Mouse (Mus musculus) heart, postnatal 0 days (tissue): ENCODE data around the gene Nr2c1. TPM values are rescaled to one million over a fixed set of nuclear protein-coding genes. Genes with fewer than 3 reads are reported as not detected.

ENCODE experiments used
- ATAC-seq: fragments of 200-750 bp; cut with Nextera tagmentation; 2 replicates; pipeline ENCODE4 v1.8.0; 2017; ENCODE audit warnings: low read depth, moderate number of reproducible peaks, moderate library complexity; ENCODE audit not compliant: insufficient read depth
- DNase-seq: peaks from one replicate; pipeline ENCODE4 v3.0.0-alpha.2; 2016; ENCODE audit warnings: low spot score
- H3K27ac ChIP-seq: fragments of 300-500 bp; sonication (generic); 2 replicates; pipeline ENCODE4 v1.5.1; 2014; ENCODE audit warnings: low read depth, mild to moderate bottlenecking
- H3K27me3 ChIP-seq: fragments of 300-500 bp; sonication (generic); 2 replicates; pipeline ENCODE4 v1.6.1; 2014; ENCODE audit warnings: low read length, mixed read lengths; ENCODE audit not compliant: control insufficient read depth, insufficient read depth
- H3K36me3 ChIP-seq: fragments of 300-500 bp; sonication (generic); replicated peaks from 2 replicates; pipeline ENCODE4 v1.6.1; 2014; ENCODE audit warnings: low read length, mixed read lengths; ENCODE audit not compliant: control insufficient read depth, insufficient read depth
- H3K4me1 ChIP-seq: fragments of 300-500 bp; sonication (generic); 2 replicates; pipeline ENCODE4 v1.6.1; 2014; ENCODE audit warnings: antibody characterized with exemption; ENCODE audit not compliant: control insufficient read depth, insufficient read depth
- H3K4me2 ChIP-seq: fragments of 300-500 bp; sonication (generic); 2 replicates; pipeline ENCODE4 v1.6.1; 2014; ENCODE audit warnings: low read depth, mild to moderate bottlenecking, low read length, moderate library complexity
- H3K4me3 ChIP-seq: fragments of 300-500 bp; sonication (generic); 2 replicates; pipeline ENCODE4 v1.5.1; 2014; ENCODE audit warnings: low read depth, low read length
- H3K9ac ChIP-seq: fragments of 300-500 bp; sonication (generic); replicated peaks from 2 replicates; pipeline ENCODE4 v1.6.1; 2014; ENCODE audit warnings: low read depth, low read length, mixed read lengths
- H3K9me3 ChIP-seq: fragments of 300-500 bp; sonication (generic); replicated peaks from 2 replicates; pipeline ENCODE4 v1.6.1; 2016; ENCODE audit warnings: low read length; ENCODE audit not compliant: control insufficient read depth
- CTCF ChIP-seq: IDR thresholded peaks from 2 replicates; pipeline ENCODE4 v1.5.1; 2016; ENCODE audit warnings: antibody characterized with exemption, control low read depth, low read depth
- EP300 ChIP-seq: IDR thresholded peaks from 2 replicates; pipeline ENCODE4 v1.6.1; 2016; ENCODE audit warnings: antibody characterized with exemption, low read depth
- WGBS: fragments of 180-500 bp; shearing (Covaris S2); extraction: QIAGEN DNeasy Blood & Tissue Kit; methylation state at CpG from one replicate; pipeline ENCODE4 v1.1.7; 2014; 5-methylcytosine and 5-hydroxymethylcytosine counted together
- polyA plus RNA-seq: library from polyadenylated mRNA; unstranded; fragments of >200 nt; fragmentation: Nextera tagmentation; extraction: Ambion mirVana; gene quantifications from 2 replicates; pipeline ENCODE4 v1.2.1, GENCODE M21; 2015
- total RNA-seq: library from RNA; depleted of rRNA; stranded (reverse); fragments of >200 nt; gene quantifications from 2 replicates; pipeline ENCODE4 v1.2.3, GENCODE M21; 2014; ENCODE audit warnings: low replicate concordance

Gene Nr2c1
- total and polyA plus RNA-seq, 2 experiments from 2014 or later = 4.8 to 5.2 TPM

GRCm38 (mm10) chr10:94158962-94159361 lies 11.1 kb downstream of the Nr2c1 start:
- DNase-seq = no peak
- no peak for ATAC-seq
- no peak for TF ChIP-seq EP300
- Histone ChIP-seq H3K4me3 (no peak overlapping the region), H3K27ac (no peak overlapping the region), H3K9me3 (no peaks in the 10 kb centered on the region), H3K4me2 (no peak overlapping the region), H3K9ac (no peak overlapping the region), H3K27me3 (no peaks in the 10 kb centered on the region), H3K4me1 (no peaks in the 10 kb centered on the region), H3K36me3 (peaks cover 42% of the 10 kb centered on the region)
- WGBS = 79% methylated on average over 6 of the region's 6 CpGs

DNA sequence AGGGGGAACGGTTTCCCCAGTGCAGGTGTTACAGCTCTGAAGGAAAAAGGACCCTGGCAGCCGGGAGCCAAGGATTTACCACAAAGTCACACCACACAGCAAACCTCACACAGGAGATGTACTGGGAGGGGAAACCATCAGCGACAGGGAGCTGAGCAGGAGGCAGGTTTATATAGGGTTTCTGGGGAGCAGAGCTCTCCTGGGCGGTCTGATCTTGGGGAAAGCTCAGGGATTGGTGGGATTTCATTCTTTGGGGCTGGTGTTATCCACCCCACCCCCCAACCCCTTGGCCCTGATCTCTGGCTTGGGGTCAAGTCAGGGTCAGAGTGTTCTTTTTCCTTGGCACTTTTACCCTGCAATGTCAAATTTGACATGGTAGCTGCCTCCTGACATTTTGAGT lies 11.6 kb downstream of the Nr2c1 start:
- no peaks in the 10 kb centered on the region for H3K4me1 ChIP-seq
- 86% methylated on average over 4 of the region's 4 CpGs for WGBS
- no peak for ATAC-seq
- TF ChIP-seq EP300 = no peak
- no peak for TF ChIP-seq CTCF
- peaks cover 46% of the 10 kb centered on the region for H3K36me3 ChIP-seq
- H3K9ac ChIP-seq = no peak overlapping the region
- no peak for DNase-seq
- no peaks in the 10 kb centered on the region for H3K9me3 ChIP-seq
- no peaks in the 10 kb centered on the region for H3K27me3 ChIP-seq
- no peak overlapping the region for H3K27ac ChIP-seq
- H3K4me2 ChIP-seq = no peak overlapping the region
- no peak overlapping the region for H3K4me3 ChIP-seq

GRCm38 (mm10) chr10:94161051-94161765 lies 13.4 kb downstream of the Nr2c1 start:
- ATAC-seq (no peak), DNase-seq (no peak)
- H3K4me2 ChIP-seq = no peak overlapping the region
- no peak overlapping the region for H3K9ac ChIP-seq
- H3K36me3 ChIP-seq = peaks cover 55% of the 10 kb centered on the region
- H3K27ac ChIP-seq = no peak overlapping the region
- no peak overlapping the region for H3K4me3 ChIP-seq
- no peaks in the 10 kb centered on the region for H3K9me3 ChIP-seq
- TF ChIP-seq CTCF (no peak), EP300 (no peak)
- WGBS = 70% methylated on average over 5 of the region's 5 CpGs
- H3K27me3 ChIP-seq = no peaks in the 10 kb centered on the region
- no peaks in the 10 kb centered on the region for H3K4me1 ChIP-seq

DNA sequence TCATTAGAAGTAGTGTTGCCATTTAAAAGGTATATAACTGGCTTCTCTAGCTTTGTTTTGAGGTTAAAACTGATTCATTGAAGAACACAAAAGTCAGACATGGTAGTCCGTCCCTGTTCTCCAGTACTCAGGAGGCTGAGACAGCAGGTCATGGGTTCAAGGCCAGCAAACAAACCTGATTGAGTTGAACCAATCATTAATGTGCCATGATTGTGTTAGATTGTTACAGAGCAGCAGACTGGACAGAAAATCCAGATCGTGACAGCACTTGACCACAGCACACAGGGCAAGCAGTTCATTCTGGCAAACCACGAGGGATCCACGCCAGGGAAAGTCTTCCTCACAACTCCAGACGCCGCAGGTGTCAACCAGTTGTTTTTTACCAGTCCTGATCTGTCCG lies 14.2 kb downstream of the Nr2c1 start:
- no peaks in the 10 kb centered on the region for H3K9me3 ChIP-seq
- no peak for DNase-seq
- H3K4me1 ChIP-seq = no peaks in the 10 kb centered on the region
- no peak overlapping the region for H3K27ac ChIP-seq
- 93% methylated on average over 7 of the region's 7 CpGs for WGBS
- H3K4me3 ChIP-seq = no peak overlapping the region
- no peak overlapping the region for H3K4me2 ChIP-seq
- no peak for ATAC-seq
- no peak overlapping the region for H3K9ac ChIP-seq
- H3K27me3 ChIP-seq = no peaks in the 10 kb centered on the region
- TF ChIP-seq CTCF = no peak
- no peak for TF ChIP-seq EP300
- peaks cover 61% of the 10 kb centered on the region for H3K36me3 ChIP-seq

GRCm38 (mm10) chr10:94164104-94164845 lies 16.5 kb downstream of the Nr2c1 start:
- no peak overlapping the region for H3K9ac ChIP-seq
- no peak overlapping the region for H3K4me3 ChIP-seq
- no peak for DNase-seq
- H3K9me3 ChIP-seq = no peaks in the 10 kb centered on the region
- 70% methylated on average over 5 of the region's 5 CpGs for WGBS
- ATAC-seq = no peak
- no peaks in the 10 kb centered on the region for H3K4me1 ChIP-seq
- no peaks in the 10 kb centered on the region for H3K27me3 ChIP-seq
- peaks cover 65% of the 10 kb centered on the region for H3K36me3 ChIP-seq
- no peak for TF ChIP-seq CTCF
- no peak for TF ChIP-seq EP300
- H3K4me2 ChIP-seq = no peak overlapping the region
- H3K27ac ChIP-seq = no peak overlapping the region
